Comparison of ENCODE assay signal across 8 mouse cellular contexts in the genomic region with DNA sequence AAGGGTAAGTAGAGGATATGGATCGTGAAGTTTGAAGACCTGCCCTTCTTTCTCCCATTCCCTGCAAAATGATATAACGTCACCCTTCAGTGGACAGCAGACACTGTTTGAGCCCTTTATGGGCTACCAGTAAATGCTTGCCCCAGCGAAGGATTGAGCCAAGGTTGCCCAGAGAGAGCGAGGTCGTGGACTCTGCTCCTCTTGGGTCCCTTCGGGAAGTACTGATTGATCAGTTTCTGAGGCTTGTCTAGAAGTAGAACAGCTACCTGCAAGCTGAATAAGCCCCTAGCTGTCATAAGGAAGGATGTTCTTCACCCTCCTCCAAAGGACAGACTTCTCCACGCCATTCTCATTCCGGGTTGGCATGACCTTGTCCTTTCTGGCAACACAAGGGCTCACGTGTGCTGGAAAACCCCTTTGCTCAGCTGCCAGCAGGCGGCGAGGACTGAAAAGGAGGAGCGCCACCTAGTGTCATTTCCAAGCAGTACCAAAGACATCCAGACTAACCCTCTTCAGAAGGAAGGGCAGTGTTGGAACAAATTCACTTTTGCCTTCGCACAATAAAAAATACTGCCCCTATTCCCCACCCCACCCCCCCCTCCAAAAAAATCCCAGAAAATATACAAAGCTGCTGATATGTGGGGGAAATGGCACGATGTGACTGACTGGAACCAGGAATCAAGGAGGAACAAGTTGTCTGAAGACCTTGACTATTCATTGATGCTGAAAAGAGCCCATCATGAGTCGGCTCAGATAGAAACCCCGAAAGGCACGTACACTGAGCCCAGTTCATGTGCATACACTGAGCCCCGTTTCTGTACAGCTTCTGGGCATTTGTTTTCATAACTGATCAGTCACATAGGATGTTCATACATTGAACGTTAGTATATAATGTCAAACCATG.
DNase-seq lines count a peak whose midpoint lies in the region; ATAC-seq lines count a peak whose summit lies in the region.

No protein-coding gene starts in this region.

- DNase-seq in Muller cell, postnatal 12 days (ENCODE audit: inconsistent ontology term), result peak; percentile 74
- peak; percentile 67 for DNase-seq in cerebellum, adult 9-11 months
- peak; percentile 75 to 80 for DNase-seq in frontal cortex, postnatal 36 days (ENCODE audit: low spot score in 2 of 2)
- peak; percentile 85 for DNase-seq in hindbrain, embryonic 14.5 days (ENCODE audit: low spot score)
- peak; percentile 58 to 73 for DNase-seq in layer of hippocampus, postnatal 25 days (ENCODE audit: extremely low spot score in 1 of 2, low spot score in 1 of 2)
- DNase-seq in lung, postnatal 4 days, result peak; percentile 61 to 79
- DNase-seq in right cerebral cortex, adult 18-20 months, result peak; percentile 79
- peak; percentile 17 for DNase-seq in urinary bladder, postnatal 10 days (ENCODE audit: low spot score)

- WGBS in hindbrain, embryonic 14.5 days, result 48% methylated on average over 19 of the region's 19 CpGs

- no peaks in the 10 kb centered on the region for H3K27me3 ChIP-seq in hindbrain, embryonic 14.5 days (ENCODE audit: control insufficient read depth, insufficient read depth, low read length)

- H3K27ac ChIP-seq in hindbrain, embryonic 14.5 days, result no peak overlapping the region

- H3K36me3 ChIP-seq in hindbrain, embryonic 14.5 days (replicated peaks; ENCODE audit: control insufficient read depth, insufficient read depth), result no peaks in the 10 kb centered on the region

- peak overlapping the region; percentile 26; the same call in 1 of the 2 replicates for H3K4me2 ChIP-seq in hindbrain, embryonic 14.5 days (replicated peaks)

- H3K4me1 ChIP-seq in hindbrain, embryonic 14.5 days (replicated peaks; ENCODE audit: control insufficient read depth, insufficient read depth, low read length), result no peaks in the 10 kb centered on the region

- no peaks in the 10 kb centered on the region for H3K9me3 ChIP-seq in hindbrain, embryonic 14.5 days (ENCODE audit: control insufficient read depth, low read length)

- no peak overlapping the region for H3K9ac ChIP-seq in hindbrain, embryonic 14.5 days

- H3K4me3 ChIP-seq in hindbrain, embryonic 14.5 days (replicated peaks; ENCODE audit: low read length), result no peak overlapping the region

- peak; percentile 90 for ATAC-seq in hindbrain, embryonic 14.5 days (ENCODE audit: low FRiP score)

Comparison
In these comparisons a context has a peak if more than half of its experiments do, and no peak if none do; other contexts are left out.
1. DNase-seq: peak in every context shown above with its lines; median percentile 85 in hindbrain, embryonic 14.5 days; 79 in right cerebral cortex, adult 18-20 months; 78 in frontal cortex, postnatal 36 days; 74 in Muller cell, postnatal 12 days; 70 in lung, postnatal 4 days; 67 in cerebellum, adult 9-11 months; 66 in layer of hippocampus, postnatal 25 days; 17 in urinary bladder, postnatal 10 days.